Mouse (Mus musculus) CH12.LX (cell line): ENCODE data around the gene Coro2b. TPM values are rescaled to one million over a fixed set of nuclear protein-coding genes. Genes with fewer than 3 reads are reported as not detected.

ENCODE experiments used
- DNase-seq: peaks from one replicate; pipeline ENCODE4 v3.0.0-alpha.2; 2013; ENCODE audit errors: extremely low read depth
- H3K27ac ChIP-seq: 2 replicates; pipeline ENCODE4 v1.5.1; 2012; ENCODE audit warnings: low read depth, mild to moderate bottlenecking, control low read depth, moderate library complexity; ENCODE audit not compliant: insufficient read depth
- H3K27me3 ChIP-seq: replicated peaks from 2 replicates; pipeline ENCODE3; 2012; ENCODE audit warnings: inconsistent platforms
- H3K36me3 ChIP-seq, 2 experiments: replicated peaks in 1 of 2; 2 replicates each; pipeline versions ENCODE3 to v1.6.1; 2012; ENCODE audit warnings: inconsistent platforms in 1 of 2, low read length in 1 of 2, mild to moderate bottlenecking in 1 of 2, mixed read lengths in 1 of 2, moderate library complexity in 1 of 2; ENCODE audit not compliant: control insufficient read depth in 1 of 2, insufficient read depth in 1 of 2
- H3K4me1 ChIP-seq, 2 experiments: 2 replicates each; pipeline ENCODE4 v1.6.1; 2012; ENCODE audit warnings: inconsistent platforms in 1 of 2, moderate library complexity in 1 of 2; ENCODE audit not compliant: insufficient read depth in 2 of 2, control insufficient read depth in 1 of 2
- H3K4me2 ChIP-seq: 2 replicates; pipeline ENCODE4 v1.6.1; 2012; ENCODE audit warnings: low read depth, mild to moderate bottlenecking, control low read depth; ENCODE audit not compliant: poor library complexity, insufficient read depth, severe bottlenecking
- H3K4me3 ChIP-seq, 3 experiments: fragments of 150-350 bp in 1 of 3; sonication (generic) in 1 of 3; replicated peaks in 1 of 3; 2 replicates each; pipeline versions ENCODE3 to v1.5.1; 2011 to 2012; ENCODE audit warnings: low read depth in 2 of 3, low read length in 2 of 3, mild to moderate bottlenecking in 2 of 3, moderate library complexity in 2 of 3, control low read depth in 1 of 3, improper control_type of control experiment in 1 of 3, inconsistent platforms in 1 of 3, mixed read lengths in 1 of 3; ENCODE audit not compliant: poor library complexity in 1 of 3
- H3K79me2 ChIP-seq: replicated peaks from 2 replicates; pipeline ENCODE4 v1.6.1; 2012; ENCODE audit warnings: mild to moderate bottlenecking, moderate library complexity; ENCODE audit not compliant: control insufficient read depth, poor library complexity, insufficient read depth, severe bottlenecking; ENCODE audit errors: extremely low read depth
- H3K9ac ChIP-seq: 2 replicates; pipeline ENCODE4 v1.6.1; 2012; ENCODE audit warnings: low read depth, mild to moderate bottlenecking, control low read depth, moderate library complexity; ENCODE audit not compliant: insufficient read depth
- H3K9me3 ChIP-seq: replicated peaks from 2 replicates; pipeline ENCODE3; 2012; ENCODE audit warnings: low read length, inconsistent platforms, mixed read lengths
- CHD2 ChIP-seq: IDR thresholded peaks from 2 replicates; pipeline ENCODE4 v1.6.1; 2011; ENCODE audit warnings: low read length, improper control_type of control experiment
- CTCF ChIP-seq, 2 experiments: IDR thresholded peaks in 1 of 2; conservative IDR thresholded peaks in 1 of 2; 2 replicates each; pipeline ENCODE4 v1.5.1; 2011 to 2012; ENCODE audit warnings: low read depth in 2 of 2, low read length in 2 of 2, improper control_type of control experiment in 1 of 2, inconsistent platforms in 1 of 2, mild to moderate bottlenecking in 1 of 2, moderate library complexity in 1 of 2
- EP300 ChIP-seq: IDR thresholded peaks from 2 replicates; pipeline ENCODE4 v1.6.1; 2011; ENCODE audit warnings: low read length, improper control_type of control experiment
- ETS1 ChIP-seq: conservative IDR thresholded peaks from 2 replicates; pipeline ENCODE4 v1.6.1; 2012; ENCODE audit warnings: low read depth, mild to moderate bottlenecking, inconsistent platforms, low read length, improper control_type of control experiment, moderate library complexity
- GABPA ChIP-seq: IDR thresholded peaks from 2 replicates; pipeline ENCODE4 v1.6.1; 2012; ENCODE audit warnings: low read depth, low read length, improper control_type of control experiment, inconsistent platforms; ENCODE audit not compliant: insufficient replicate concordance
- HCFC1 ChIP-seq: IDR thresholded peaks from 2 replicates; pipeline ENCODE4 v1.6.1; 2012; ENCODE audit warnings: low read depth, mild to moderate bottlenecking, inconsistent platforms, low read length, improper control_type of control experiment
- IRF4 ChIP-seq: IDR thresholded peaks from 2 replicates; pipeline ENCODE4 v1.6.1; 2014; ENCODE audit warnings: low read depth, mild to moderate bottlenecking, inconsistent platforms, low read length, improper control_type of control experiment
- JUN ChIP-seq: IDR thresholded peaks from 2 replicates; pipeline ENCODE4 v1.6.1; 2011; ENCODE audit warnings: low read depth, mild to moderate bottlenecking, low read length, improper control_type of control experiment, moderate library complexity; ENCODE audit not compliant: insufficient read depth
- JUND ChIP-seq: conservative IDR thresholded peaks from 2 replicates; pipeline ENCODE4 v1.6.1; 2011; ENCODE audit warnings: low read depth, low read length, improper control_type of control experiment
- KAT2A ChIP-seq: IDR thresholded peaks from 2 replicates; pipeline ENCODE4 v1.6.1; 2012; ENCODE audit warnings: low read length, improper control_type of control experiment, inconsistent platforms; ENCODE audit not compliant: insufficient replicate concordance
- MAZ ChIP-seq: IDR thresholded peaks from 2 replicates; pipeline ENCODE4 v1.6.1; 2012; ENCODE audit warnings: low read depth, mild to moderate bottlenecking, inconsistent platforms, low read length, improper control_type of control experiment, moderate library complexity
- MEF2A ChIP-seq: IDR thresholded peaks from 2 replicates; pipeline ENCODE4 v1.6.1; 2014; ENCODE audit warnings: low read depth, mild to moderate bottlenecking, inconsistent platforms, low read length, improper control_type of control experiment, borderline replicate concordance
- MXI1 ChIP-seq: IDR thresholded peaks from 2 replicates; pipeline ENCODE4 v1.6.1; 2011; ENCODE audit warnings: mild to moderate bottlenecking, low read depth, low read length, improper control_type of control experiment
- NELFE ChIP-seq: IDR thresholded peaks from 2 replicates; pipeline ENCODE4 v1.6.1; 2011; ENCODE audit warnings: low read depth, low read length, improper control_type of control experiment
- NRF1 ChIP-seq: IDR thresholded peaks from 2 replicates; pipeline ENCODE4 v1.6.1; 2014; ENCODE audit warnings: low read depth, mild to moderate bottlenecking, inconsistent platforms, low read length, improper control_type of control experiment, moderate library complexity
- PAX5 ChIP-seq: IDR thresholded peaks from 2 replicates; pipeline ENCODE4 v1.6.1; 2012; ENCODE audit warnings: low read length, inconsistent platforms, mixed read lengths
- TBP ChIP-seq: conservative IDR thresholded peaks from 2 replicates; pipeline ENCODE4 v1.6.1; 2011; ENCODE audit warnings: low read depth, low read length, improper control_type of control experiment
- USF1 ChIP-seq: IDR thresholded peaks from 2 replicates; pipeline ENCODE4 v1.6.1; 2014; ENCODE audit warnings: low read depth, mild to moderate bottlenecking, inconsistent platforms, low read length, improper control_type of control experiment
- USF2 ChIP-seq: conservative IDR thresholded peaks from 2 replicates; pipeline ENCODE4 v1.6.1; 2011; ENCODE audit warnings: low read depth, low read length, improper control_type of control experiment
- ZMIZ1 ChIP-seq: IDR thresholded peaks from 2 replicates; pipeline ENCODE4 v1.6.1; 2012; ENCODE audit warnings: low read depth, mild to moderate bottlenecking, inconsistent platforms, low read length, improper control_type of control experiment
- dilution Hi-C: fragments of 300-500 bp; cut with MboI; formaldehyde crosslinking; loops from 2 replicates; pipeline ENCODE4 v1.14.3; 2020; ENCODE audit warnings: low sequenced_read_pairs; ENCODE audit not compliant: extremely low pct_unique_long_range_greater_than_20kb, extremely low pct_ligation_motif_present
- in situ Hi-C: fragments of 300-500 bp; cut with MboI; formaldehyde crosslinking; loops from 3 replicates; pipeline ENCODE4 v1.14.3; 2019; ENCODE audit warnings: low sequenced_read_pairs, low pct_ligation_motif_present, low pct_unique_long_range_greater_than_20kb, mixed read lengths
- polyA plus RNA-seq: library from polyadenylated mRNA; unstranded; fragments of >175 nt; gene quantifications from 2 replicates; pipeline ENCODE4 v1.2.1, GENCODE M21; 2012; ENCODE audit warnings: low read depth; ENCODE audit not compliant: insufficient read length
- total RNA-seq, 2 experiments: library from RNA; depleted of rRNA; stranded (reverse); fragments of 300-350 nt in 1 of 2; fragments of >200 nt in 1 of 2; gene quantifications; 2 replicates each; pipeline ENCODE4 v1.2.3; 2012 to 2014

Coro2b gene
- total and polyA plus RNA-seq, 3 experiments, result 0.77 to 3.2 (median 0.85) TPM

GRCm38 (mm10) chr9:62524761-62525308, 12.0 kb downstream of the Coro2b start:
- no peak for DNase-seq
- dilution Hi-C loops (no loop called here), in situ Hi-C loops (no loop called here)
- Histone ChIP-seq H3K36me3 (no peaks in the 10 kb centered on the region), H3K4me1 (peaks cover 0 to 20% of the 10 kb centered on the region in 2 experiments; a peak in 2 of 4 replicates), H3K4me2 (no peak overlapping the region), H3K4me3 (no peak overlapping the region), H3K9me3 (no peaks in the 10 kb centered on the region), H3K9ac (no peak overlapping the region), H3K79me2 (no peaks in the 10 kb centered on the region), H3K27me3 (no peaks in the 10 kb centered on the region), H3K27ac (no peak overlapping the region)
- TF ChIP-seq USF2, result no peak
- no peak for TF ChIP-seq MEF2A
- TF ChIP-seq NRF1, result no peak
- no peak for TF ChIP-seq USF1
- TF ChIP-seq MXI1, result no peak
- TF ChIP-seq ZMIZ1, result no peak
- TF ChIP-seq MAZ, result no peak
- TF ChIP-seq TBP, result no peak

DNA sequence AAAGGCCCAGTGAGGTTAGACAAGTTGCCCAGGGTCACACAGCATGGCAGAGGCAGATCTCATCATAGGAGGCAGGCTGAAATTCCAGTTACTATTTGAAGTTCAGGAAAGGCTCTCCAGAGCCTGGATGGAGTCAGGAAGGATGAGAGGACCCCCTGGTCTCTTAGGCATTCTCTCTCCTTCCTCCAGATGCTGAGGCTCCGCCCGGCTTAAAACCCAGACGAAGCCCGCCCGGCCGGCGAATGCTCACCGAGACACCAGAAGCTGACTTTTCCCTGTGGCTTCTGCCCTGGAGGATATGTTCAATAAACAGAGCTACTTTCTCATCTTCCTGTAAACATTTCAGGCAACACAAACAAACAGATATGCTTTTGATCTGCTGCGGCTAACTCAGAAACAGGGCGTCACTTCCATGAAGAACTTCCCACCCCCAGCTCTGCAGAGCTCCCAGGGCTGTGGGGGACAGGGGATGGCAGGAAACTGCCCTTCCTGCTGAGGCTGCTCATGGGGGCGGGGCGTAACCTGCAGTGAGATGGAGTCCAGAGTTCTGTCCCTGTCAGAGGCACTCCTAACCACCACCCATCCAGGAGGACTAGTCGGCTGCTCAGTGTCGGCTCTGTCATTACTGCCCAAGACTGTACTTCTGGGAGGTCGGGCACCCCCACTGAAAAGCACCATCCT, 13.9 kb downstream of the Coro2b start:
- Histone ChIP-seq H3K79me2 (no peaks in the 10 kb centered on the region), H3K4me1 (peaks cover 0 to 16% of the 10 kb centered on the region in 2 experiments; a peak in 2 of 4 replicates)
- dilution Hi-C loops, result no loop called here
- no peak for TF ChIP-seq MAZ
- no peak for TF ChIP-seq USF2
- no peak for TF ChIP-seq PAX5
- no peak for TF ChIP-seq MEF2A
- no peak for TF ChIP-seq GABPA
- no peak for TF ChIP-seq EP300
- TF ChIP-seq IRF4, result no peak
- no peak for TF ChIP-seq ETS1
- TF ChIP-seq HCFC1, result no peak
- TF ChIP-seq CTCF (conservative IDR thresholded peaks at IDR 0.05 in 1 of 2, IDR thresholded peaks at IDR 0.05 in 1 of 2; ENCODE audit: low read depth in 2 of 2, low read length in 2 of 2), result no peak
- no peak for TF ChIP-seq KAT2A
- TF ChIP-seq CHD2, result no peak
- TF ChIP-seq JUN, result no peak
- TF ChIP-seq NELFE, result no peak
- no peak for TF ChIP-seq JUND
- TF ChIP-seq, all 38 proteins: peak for 0
- Histone ChIP-seq H3K9ac (no peak overlapping the region), H3K9me3 (no peaks in the 10 kb centered on the region), H3K27me3 (no peaks in the 10 kb centered on the region), H3K4me2 (no peak overlapping the region), H3K4me3 (no peak overlapping the region), H3K36me3 (no peaks in the 10 kb centered on the region), H3K27ac (no peak overlapping the region)
- DNase-seq, result no peak
- in situ Hi-C loops, result no loop called here
